Mouse (Mus musculus) monocyte, adult 5-6 weeks (primary cell): ENCODE data around the gene Rps15. TPM values are rescaled to one million over a fixed set of nuclear protein-coding genes. Genes with fewer than 3 reads are reported as not detected.
A peak's percentile ranks its signal among the peaks of the same experiment; 100 is the strongest.

Source experiments
- ATAC-seq: fragments of 153-309, 156-312 bp; replicated peaks from 2 replicates; pipeline ENCODE4 v1.8.0; 2017; ENCODE audit warnings: mild to moderate bottlenecking; ENCODE audit not compliant: low TSS enrichment, insufficient number of reproducible peaks, severe bottlenecking, poor library complexity, low FRiP score
- total RNA-seq: library from RNA; stranded (forward); fragments of 200-1000, 200-491, 200-594 nt; gene quantifications from 3 replicates; pipeline ENCODE4 v1.2.3, GENCODE M21; 2017

The Rps15 gene
- total RNA-seq, 1 experiment from 2014 or later = 1,393 TPM

DNA sequence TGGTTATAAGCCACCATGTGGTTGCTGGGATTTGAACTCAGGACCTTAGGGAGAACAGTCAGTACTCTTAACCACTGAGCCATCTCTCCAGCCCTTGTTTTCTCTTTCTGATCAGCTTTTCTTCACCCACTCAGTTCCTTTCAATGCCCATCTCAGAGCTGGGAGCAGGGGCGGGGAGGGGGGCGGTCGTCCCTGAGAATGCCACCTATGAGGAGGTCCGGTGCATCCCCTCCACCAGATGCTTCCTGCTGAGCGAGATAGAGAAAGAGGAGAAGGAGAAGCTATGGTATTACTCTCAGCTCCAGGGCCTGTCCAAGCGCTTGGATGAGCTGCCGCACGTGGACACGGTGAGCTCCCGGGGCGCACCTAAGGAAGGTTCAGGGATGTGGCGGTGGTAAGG is 12.2 kb downstream of the Rps15 start:
- ATAC-seq = no peak

DNA sequence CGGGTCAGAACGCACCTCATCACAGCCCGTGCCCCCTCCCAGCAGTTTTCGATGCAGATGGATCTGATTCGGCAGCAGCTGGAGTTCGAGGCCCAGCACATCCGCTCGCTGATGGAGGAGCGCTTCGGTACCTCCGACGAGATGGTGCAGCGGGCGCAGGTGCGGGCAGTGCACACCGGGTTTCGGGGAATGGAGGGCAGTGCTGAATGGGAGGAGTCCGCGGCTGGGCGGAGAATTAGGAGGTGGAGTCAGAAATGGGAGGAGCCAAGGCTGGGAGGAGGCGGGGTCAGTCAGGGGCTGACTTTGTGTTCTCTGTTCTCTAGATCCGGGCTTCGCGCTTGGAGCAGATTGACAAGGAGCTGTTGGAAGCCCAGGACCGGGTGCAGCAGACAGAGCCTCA is 12.6 kb downstream of the Rps15 start:
- peak; percentile 60; the same call in 1 of the 2 replicates for ATAC-seq

DNA sequence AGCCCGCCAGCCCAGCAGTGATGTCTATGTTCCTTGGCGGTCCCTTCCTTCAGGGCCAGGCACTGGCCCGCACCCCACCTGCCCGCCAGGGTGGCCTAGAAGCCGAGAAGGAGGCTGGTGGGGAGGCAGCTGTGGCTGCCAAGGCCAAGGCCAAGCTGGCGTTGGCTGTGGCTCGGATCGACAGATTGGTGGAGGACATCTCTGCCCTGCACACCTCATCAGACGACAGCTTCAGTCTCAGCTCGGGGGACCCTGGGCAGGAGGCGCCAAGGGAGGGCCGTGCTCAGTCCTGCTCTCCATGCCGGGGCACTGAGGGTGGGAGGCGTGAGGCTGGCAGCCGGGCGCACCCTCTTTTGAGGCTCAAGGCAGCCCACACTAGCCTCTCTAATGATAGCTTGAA is 19.3 kb downstream of the Rps15 start:
- no peak for ATAC-seq

DNA sequence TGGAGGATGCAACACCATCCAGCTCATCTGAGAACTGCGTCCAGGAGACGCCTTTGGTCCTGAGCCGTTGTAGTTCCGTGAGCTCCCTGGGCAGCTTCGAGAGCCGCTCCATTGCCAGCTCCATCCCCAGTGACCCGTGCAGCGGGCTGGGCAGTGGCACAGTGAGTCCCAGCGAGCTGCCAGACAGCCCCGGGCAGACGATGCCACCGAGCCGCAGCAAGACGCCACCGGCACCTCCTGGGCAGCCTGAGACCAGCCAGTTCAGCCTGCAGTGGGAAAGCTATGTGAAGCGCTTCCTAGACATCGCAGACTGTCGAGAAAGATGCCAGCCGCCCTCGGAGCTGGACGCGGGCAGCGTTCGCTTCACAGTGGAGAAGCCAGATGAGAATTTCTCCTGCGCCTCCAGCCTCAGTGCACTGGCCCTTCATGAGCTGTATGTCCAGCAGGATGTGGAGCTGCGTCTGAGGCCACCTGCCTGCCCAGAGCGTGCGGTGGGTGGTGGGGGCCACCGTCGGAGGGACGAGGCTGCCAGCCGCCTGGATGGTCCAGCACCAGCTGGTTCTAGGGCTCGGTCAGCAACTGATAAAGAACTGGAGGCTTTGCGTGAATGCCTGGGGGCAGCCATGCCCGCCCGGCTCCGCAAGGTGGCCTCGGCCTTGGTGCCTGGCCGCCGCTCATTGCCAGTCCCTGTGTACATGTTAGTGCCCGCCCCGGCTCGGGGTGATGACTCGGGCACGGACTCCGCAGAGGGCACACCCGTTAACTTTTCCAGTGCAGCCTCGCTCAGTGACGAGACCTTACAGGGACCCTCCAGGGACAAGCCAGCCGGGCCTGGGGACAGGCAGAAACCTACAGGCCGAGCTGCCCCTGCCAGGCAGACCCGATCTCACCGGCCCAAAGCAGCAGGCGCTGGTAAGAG is 20.6 kb downstream of the Rps15 start:
- ATAC-seq = no peak

DNA sequence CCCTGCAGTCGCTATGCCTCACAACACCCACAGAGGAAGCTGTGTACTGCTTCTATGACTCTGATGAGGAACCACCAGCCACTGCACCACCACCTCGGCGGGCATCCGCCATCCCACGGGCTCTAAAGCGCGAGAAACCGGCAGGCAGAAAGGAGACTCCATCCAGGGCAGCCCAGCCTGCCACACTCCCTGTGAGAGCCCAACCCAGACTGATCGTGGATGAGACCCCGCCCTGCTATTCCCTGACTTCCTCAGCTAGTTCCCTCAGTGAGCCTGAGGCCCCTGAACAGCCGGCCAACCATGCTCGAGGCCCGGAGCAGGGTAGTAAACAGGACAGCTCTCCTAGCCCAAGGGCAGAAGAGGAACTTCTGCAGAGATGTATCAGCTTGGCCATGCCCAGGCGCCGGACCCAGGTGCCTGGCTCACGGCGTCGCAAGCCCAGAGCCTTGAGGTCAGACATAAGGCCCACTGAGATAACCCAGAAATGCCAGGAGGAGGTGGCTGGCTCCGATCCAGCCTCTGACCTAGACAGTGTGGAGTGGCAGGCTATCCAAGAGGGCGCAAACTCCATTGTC is 21.5 kb downstream of the Rps15 start:
- ATAC-seq = peak; percentile 22; the same call in 1 of the 2 replicates

DNA sequence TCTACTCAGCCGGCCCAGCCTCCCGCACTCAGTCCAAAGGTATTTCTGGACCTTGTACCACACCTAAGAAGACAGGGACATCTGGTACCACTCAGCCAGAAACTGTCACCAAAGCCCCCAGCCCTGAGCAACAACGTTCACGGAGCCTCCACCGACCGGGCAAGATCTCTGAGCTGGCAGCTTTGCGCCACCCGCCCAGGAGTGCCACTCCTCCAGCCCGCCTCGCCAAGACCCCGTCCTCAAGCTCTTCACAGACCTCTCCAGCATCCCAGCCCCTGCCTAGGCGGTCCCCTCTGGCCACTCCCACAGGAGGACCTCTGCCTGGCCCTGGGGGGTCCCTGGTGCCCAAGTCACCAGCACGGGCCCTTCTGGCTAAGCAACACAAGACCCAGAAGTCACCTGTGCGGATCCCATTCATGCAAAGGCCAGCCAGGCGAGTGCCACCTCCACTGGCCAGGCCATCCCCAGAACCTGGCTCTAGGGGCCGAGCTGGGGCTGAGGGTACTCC is 22.3 kb downstream of the Rps15 start:
- ATAC-seq = no peak

DNA sequence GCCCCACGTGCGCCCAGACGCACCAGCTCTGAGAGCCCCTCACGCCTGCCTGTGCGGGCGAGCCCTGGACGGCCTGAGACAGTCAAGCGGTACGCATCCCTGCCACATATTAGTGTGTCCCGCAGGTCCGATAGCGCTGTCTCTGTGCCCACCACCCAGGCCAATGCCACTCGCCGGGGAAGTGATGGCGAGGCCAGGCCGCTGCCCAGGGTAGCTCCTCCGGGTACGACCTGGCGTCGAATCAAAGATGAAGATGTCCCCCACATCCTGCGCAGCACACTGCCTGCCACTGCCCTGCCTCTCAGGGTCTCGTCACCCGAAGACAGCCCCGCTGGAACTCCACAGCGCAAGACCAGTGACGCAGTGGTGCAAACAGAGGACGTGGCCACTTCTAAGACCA is 23.1 kb downstream of the Rps15 start:
- no peak for ATAC-seq

DNA sequence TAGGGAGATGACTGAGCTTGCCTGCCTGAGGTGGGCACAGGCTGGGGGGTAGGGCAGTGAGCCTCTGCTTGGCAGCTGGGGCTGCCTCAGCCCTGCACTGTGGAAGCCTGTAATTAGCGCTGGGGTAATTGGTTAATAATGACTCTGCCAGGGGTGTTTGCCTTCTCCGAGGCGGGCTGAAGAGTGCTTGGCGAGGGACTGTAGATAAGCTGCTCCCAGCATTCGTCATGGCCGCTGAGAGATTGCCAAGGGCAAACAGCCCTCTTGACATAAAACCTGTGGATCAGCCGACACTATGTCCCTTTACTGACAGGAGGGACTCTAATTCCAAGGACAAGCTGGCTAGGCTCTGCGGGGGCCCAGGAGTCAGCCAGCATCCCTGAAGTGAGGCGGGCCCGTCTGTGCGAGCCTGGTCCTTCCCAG is 24.1 kb downstream of the Rps15 start:
- no peak for ATAC-seq

DNA sequence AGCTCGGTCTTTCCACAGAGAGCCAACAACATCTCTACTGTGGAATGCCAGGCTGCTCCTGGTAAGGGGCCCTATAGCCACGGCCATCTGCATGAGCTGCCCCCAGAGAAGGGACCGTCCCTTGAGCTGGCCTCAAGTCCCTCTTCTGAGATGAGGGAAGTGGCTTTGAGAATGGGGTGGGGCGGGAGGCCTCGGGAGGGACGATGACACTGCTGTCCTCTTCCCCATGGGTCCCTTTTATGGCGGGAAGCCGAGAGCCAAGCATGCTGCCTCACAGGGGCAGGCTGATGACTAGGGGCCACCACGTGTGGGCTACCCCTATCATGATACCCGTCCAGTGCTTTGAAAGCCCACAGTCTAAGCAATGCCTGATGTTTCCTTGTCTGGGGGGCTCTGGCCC is 24.8 kb downstream of the Rps15 start:
- ATAC-seq = peak; percentile 30; the same call in 1 of the 2 replicates

DNA sequence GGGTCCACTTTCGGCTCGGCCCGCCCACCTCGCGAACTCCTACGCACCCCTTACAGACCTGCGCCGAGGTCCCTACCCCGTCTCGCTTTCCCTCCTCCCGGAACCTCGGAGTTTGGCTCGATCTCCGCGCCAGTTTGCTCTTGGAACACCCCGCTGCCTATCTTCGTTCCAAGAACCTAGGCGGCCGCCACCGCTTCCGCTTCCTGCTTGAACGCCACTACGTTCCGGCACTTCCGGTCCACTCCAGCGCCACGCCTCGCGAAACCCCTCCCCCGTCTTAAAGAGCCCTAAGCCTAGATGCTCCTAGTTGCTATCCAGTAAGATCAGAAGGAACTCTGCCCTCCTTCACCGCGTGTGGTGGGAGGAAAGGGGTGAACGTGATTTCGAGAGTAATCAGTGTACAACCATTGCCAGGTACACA is 28.1 kb downstream of the Rps15 start, which contains the start of gene 2310011J03Rik:
Gene 2310011J03Rik, minus strand, starts transcription at position 198 of the 421 bp plus-strand sequence.
- peak; percentile 71 for ATAC-seq

DNA sequence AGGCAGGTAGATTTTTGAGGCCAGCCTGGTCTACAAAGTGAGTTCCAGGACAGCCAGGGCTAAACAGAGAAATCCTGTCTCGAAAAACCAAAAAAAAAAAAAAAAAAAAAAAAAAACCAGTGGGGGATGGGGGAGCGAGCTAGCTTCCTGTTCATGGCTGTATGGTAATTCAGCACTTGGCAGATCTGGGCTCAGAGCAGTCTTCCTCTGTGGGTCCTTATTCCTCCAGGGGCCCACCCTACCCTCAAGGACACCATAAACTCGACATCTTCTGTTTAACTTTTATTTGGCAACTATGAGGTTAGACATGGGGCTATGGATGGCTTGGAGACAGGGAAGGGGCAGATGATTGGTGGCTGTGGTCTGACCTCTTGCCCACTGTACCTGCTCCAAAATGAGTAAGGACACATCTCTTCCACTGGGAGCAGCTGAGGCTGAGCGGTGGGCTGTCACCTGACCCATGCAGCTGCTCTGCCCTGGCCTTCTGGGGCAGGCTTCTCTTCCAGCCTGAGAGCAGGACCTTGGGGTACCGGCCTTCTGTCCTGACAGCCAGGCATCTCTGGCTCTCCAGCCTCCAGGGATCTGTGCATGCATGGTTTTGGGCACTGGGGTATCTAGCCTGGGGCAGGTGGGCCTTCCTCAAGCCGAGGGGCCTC is 28.9 kb downstream of the Rps15 start:
- no peak for ATAC-seq

DNA sequence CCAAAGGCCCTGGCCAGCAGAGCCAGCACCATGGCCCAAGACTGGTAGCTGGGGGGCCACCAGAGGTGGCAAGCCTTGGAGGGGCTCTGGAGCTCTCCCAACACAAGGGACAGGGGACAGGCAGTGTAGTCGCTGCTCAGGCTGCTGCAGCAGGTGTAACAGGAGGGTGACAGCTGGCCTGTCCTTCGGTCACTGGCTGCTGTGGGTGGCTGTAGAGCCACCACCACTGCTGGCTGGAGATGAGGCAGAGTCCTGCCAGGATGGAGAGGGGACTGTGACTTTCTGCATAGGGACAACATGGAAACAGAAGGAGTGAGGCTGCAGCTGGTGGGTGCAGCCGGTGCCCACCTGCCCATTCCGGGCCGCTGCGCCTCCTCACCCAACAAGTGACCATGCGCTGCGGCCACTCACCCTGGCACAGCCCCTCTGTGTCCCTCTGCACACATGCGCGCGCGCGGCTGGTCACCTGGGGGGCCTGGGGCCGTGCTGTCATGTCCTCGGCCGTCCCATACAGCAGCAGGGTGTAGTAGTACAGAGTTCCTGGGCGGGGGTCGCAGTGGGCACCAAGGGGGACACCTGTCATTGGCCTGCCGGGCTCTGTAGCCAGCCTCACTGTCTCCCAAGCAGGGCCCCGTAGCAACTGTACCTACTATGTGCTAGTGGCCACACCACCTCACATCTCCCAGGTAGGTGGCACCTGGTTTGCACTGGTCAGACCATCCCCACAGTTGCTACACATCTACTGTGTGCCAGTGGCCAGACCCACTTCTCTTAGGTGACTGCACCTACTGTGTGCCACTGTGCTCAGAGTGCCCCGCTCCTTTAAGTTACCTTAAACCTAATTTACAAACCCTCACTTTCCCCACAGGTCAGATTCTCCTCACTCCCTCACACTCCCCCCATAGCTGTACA is 29.7 kb downstream of the Rps15 start:
- no peak for ATAC-seq

DNA sequence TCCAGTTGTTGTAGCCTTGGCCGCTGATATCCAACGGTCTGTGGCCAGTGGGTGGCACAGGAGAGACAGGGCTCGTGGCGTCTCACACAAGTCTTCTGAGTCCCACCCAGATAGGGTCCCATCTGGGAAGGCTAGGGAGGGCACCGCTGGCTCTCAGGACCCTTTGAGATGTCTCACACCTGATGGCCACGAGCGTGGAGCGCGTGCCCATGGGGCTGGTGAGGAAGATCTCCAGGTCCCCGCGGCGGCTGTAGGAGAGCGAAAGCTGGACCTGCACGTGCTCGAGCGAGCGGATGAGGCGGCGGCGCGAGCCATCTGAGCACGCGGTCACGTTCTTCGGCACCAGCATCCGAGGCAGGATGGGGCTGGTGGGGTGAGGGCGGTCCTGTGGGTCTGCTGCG is 30.6 kb downstream of the Rps15 start:
- no peak for ATAC-seq

DNA sequence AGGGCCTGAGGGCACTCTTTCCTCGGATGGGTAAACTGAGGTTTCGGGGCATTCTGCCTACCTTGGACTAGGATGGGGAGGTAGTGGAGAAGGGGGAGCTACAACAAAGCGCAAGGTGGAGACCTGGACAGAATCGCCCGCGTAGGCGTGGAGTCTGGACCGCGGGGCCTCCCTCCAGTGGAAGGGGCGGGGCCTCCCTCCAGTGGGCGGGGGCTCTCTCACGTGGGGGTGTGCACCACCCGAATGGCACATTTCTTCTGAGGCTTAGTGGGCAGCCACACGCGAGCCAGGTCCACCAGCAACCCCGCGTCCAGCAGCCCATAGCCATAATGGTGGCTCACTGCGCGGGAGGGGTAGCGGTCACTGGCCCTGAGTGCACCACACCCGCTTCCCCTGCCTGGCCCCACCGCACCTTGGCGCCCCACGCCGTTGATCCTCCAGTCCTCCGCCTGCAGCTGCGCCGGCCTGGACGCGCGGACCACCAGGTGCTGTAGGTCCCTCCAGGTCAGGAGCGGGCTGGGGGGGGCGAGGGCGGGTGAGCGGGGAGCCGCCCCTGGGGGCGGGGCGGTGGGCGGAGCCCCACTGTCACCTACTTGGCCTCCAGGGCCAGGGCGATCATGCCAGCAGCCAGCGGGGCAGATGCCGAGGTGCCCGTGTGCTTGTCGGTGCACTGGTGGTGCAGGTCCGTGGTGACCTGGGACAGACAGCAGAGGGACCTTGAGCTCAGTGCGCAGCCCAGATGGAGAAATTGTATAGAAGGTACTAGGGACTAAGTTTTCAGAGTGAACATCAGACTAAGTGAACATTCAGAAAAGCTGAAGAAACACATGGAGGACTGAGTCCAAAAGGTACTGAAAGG is 31.2 kb downstream of the Rps15 start:
- ATAC-seq = 0 out of 2 replicates have a peak, but pooled peaks have one; percentile 29

DNA sequence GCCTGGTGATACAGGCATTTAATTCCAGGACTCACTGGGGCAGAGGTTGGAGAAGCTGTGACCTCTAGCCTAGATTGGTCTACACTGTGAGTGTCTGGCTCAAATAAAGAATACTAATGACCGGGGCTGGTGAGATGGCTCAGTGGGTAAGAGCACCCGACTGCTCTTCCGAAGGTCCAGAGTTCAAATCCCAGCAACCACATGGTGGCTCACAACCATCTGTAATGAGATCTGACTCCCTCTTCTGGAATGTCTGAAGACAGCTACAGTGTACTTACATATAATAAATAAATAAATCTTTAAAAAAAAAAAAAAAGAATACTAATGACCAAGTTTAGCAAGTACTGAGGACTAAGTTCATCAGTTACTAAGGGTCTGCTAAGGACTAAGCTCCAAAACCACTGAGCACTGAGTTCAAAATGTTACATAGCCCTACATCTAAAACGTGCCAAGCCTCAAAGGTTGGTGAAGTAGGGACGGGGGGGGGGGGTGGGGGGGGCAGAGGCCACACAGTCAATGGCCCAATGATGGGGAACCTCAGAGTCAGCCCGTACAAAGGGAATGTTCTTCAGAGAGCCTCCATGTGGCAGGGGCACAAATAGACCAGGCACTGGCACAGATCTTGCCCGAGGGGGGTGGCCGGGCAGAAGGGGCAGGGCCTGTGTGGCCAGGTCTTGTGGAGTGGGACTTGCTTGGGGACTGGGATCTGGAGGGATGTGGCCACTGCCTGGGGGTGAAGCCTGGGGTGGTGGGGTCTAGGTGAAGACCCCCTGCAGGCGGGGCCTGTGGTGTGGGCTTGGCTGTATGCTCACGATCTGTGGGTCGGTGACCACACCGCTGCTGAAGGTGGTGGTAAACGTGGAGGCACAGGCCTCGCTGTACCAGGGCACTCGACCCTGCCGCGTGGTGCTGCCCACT is 32.1 kb downstream of the Rps15 start:
- ATAC-seq = no peak

DNA sequence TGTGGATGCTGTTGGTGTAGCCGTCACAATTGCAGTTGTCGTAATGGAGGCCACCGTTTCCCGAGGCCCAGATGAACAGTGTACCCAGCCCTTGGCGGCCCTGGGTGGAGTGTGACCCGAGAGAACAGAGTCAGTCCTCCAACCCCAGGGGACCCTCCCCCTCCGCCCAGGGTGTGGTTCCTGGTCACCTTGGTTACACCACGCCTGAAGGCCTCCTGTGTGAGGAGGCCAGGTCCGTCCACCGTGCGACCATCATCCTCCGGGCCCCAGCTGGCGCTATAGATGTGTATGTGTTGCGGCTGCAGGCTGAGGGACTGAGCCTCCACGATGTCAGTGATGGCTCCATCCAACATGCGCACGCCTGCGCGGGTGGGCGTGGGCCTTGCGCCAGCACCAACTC is 32.8 kb downstream of the Rps15 start:
- ATAC-seq = no peak
